Mouse (Mus musculus) induced T-regulatory cell, adult 2 months (primary cell): ENCODE results near the gene Atp1b2.
"Not testable (repeated sequence)": the region's sequence is repeated elsewhere in the genome, so short reads cannot be mapped to it uniquely, and the experiment has no call there.

Experiments
- DNase-seq: peaks from one replicate; pipeline ENCODE4 v3.0.0-alpha.2; 2012; ENCODE audit warnings: low read depth

The Atp1b2 gene

DNA sequence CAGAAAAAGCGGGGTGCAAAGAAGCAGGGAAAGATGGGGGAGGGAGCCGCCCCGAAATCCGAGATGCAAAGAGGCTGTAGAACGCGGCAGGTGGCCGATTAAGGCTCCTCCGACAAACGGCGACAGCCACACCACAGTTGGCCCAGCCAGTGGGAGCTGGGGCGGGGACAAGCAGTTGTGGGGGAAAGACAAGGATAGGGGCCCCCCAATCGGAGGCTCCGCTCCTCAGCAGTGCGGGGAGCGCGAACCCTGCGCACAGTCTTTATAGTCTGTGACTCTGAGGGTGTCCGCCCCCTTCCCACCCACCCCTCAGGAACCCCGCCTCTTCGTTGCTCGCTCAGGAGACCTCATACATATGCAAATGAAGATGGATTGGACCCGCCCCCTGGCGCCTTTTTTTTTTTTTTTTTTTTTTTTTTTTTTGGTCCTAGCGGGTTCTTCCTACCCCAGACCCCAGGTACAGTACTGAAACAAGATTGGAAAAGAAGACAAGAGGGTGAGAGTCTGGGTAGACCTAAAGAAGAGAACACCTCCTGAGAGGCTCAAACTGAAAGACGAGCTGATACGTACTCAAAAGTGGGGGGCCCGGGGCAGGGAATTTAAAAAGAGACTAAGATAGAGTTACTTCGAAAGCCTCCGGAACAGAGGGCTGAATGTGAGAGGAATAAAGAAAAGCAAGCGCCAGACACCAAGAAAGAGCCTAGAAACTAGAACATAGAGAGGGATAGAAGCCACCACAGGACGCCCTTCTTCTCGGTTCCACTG, at the start of gene Atp1b2:
Gene Atp1b2 (minus strand): TSS at position 217 of the 765 bp plus-strand sequence.
- peak; percentile 88 for DNase-seq

DNA sequence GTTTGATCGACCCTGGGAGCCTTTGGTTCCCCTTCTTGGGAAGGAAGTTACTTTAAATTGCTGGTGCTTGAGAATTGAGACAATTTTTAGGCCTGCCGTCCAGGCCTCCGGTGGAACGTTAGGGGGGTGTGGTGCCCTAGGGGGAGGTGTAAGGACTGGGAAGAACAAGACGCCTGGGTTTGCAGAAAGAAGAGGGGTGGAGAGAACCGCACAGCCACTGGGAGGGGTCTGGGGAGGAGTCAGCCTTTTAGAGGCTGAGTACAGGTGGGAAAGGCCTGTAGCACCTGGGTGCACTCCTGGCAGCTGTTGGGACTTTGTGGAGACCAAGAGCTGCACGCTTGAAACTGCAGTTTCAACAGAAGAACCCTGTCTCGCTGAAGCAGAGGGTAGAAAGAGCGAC, 49.0 kb upstream of the Atp1b2 start:
- no peak for DNase-seq

DNA sequence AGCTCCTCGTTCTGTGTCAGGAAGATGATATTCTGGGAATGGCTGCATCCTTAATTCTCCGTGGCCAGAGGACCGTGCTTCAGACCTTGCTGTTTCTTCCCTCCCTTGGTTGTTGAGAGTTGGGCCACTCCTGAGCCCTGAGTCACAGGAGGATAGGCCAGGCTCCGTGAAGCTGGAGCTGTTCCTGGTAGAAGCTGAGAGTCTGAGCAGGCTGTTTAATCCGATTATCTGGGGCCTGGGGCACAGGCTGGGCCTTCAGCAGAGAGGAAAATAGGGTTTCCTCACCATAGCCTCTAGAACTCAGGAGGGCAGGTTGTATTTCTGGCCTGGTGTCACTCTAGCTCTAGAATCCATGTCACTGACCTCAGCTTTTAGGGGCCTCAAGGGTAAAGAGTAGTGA, 47.7 kb upstream of the Atp1b2 start:
- DNase-seq: no peak

DNA sequence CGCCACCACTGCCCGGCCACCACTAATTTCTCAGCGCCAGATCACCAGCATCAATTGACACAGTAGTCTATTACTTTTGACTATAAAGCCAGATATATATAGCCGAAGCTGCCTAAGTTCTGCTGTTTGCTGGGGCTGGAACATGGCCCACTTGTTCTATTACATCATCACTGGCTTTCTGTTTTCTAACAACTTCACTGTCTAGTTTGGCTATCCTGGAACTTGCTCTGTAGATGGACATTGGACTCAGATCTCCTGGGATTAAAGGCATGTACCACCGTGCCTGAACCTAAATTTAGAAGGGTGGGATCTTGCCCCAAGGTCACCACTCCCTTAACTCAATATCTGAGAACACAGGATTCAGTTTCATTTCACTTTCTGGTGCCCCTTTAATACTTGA, 40.1 kb upstream of the Atp1b2 start:
- DNase-seq: no peak

DNA sequence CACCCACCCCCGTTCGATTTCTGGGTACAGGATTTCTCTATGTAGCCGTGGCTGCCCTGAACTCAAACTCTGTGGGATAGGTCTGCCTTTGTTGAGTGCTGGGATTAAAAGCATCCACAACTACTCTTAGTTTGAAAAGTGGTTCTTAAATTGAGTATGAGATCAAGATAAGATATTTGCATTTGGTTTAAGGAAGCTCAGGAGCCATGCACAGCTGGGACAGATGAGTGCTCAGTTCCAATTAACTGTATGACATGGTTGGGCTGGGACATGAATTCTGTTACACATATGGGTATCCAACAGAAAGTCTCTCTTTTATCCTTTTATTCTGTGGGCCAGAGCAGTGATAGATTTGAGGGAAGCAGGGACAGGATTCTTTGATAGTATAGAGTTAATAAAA, 29.7 kb upstream of the Atp1b2 start:
- DNase-seq: no peak

DNA sequence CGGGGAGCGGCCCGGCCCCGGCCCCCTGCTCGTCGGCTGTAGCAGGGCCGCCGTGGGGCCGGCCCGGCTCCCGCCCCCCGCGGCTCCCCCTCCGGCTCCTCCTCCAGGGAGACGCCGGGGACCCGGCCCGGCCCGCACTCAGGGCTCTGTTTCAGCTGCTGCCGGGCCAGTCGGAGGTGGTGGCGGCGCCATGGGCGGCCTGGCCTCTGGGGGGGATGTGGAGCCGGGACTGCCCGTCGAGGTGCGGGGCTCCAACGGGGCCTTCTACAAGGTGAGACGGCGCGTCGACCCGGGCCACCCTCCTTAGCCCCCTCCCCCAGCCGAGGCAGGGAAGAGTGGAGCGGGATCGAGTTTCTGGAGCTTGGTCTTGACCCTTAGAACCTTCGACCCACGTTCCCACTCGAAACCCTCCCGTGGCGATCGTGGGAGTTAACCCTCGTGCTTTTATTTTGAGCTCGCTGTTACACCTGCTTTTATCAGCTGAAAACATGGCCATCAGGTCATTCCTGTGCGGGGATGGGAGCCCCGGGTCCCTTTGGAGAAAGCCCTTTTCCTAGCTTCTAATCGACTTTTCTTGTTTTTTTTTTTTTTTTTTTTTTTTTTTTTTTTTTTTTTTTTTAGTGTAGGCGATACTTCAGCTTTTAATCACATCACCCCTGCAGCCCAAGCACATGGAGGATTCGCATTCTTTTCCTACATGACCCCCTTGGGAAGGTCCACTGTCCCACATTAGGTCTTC, 27.6 kb upstream of the Atp1b2 start:
- DNase-seq: peak; percentile 45

DNA sequence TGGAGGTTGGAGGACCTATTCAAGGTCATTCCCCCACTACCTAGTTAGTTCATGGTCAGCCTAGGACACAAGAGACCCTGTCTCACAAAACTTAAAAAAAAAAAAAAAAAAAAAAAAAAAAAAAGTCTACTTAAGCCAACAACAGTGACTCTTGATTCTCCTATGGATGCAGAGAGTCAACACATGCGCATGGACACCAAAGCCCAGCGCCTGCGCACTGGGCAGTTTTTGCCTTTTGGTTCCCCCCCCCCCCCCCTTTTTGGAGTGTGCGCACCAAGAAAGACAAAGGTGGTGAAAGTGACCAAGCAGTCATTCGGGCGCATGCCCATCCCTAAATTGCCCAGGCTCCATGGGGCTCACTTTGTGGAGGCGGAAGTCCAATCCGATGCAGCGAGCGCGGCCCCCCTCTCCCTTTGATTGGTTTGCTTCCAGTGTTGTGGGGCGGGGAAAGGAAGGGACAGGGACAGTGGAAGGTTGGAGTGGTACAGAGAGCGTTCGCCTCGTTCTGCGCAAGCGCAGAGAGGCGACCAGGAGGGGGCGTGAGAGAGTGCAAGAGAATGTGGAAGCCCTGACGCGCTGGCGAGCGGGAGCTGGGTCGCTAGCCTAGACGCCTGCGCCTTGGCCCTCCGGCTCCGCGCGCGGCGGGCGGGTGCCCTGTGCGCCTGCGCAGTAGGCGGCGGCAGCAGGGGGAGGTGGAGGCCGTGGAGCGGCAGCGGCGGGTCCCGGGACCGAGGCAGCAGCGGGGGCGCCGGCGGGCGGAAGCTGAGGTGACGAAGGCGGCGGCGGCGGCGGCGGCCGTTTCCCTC, 26.7 kb upstream of the Atp1b2 start, which contains the start of gene Fxr2:
Gene Fxr2 (plus strand): TSS at position 707 of the 806 bp plus-strand sequence.
- peak; percentile 100 for DNase-seq

DNA sequence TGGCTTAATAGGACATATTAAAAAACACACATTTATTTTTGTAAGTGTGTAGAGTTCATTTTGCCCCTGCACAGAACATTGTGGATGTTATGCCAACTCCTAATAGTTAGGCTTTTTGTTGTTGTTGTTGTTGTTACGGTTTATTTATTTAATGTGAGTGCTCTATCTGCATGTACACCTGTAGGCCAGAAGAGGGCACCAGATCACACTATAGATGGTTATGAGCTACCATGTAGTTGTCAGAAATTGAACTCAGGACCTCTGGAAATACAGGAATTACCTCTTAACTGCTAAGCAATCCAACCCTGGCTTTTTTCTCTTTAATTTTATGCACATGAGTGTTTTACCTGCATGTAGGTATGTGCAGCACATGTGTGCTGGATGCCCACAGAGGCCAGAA, 24.1 kb upstream of the Atp1b2 start:
- DNase-seq: peak; percentile 80

DNA sequence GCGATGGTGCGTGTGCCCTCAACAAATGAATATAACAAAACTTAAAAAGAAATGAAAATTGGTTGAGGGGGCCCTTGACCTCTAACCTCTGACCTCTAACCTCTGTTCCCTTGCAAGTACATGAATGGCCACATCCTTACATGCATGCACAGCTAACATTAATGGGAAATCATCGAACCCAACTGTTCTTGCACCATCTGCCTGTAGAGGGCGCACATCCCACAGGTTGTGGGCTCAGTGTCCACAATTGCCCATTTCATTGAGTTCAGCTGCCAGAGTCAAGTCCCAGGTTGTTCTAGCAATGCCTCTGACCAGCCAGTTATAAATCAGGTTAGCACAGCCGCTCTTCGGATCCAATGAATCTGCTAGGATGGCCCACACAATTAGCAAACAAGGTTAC, 22.5 kb upstream of the Atp1b2 start:
- peak; percentile 90 for DNase-seq

DNA sequence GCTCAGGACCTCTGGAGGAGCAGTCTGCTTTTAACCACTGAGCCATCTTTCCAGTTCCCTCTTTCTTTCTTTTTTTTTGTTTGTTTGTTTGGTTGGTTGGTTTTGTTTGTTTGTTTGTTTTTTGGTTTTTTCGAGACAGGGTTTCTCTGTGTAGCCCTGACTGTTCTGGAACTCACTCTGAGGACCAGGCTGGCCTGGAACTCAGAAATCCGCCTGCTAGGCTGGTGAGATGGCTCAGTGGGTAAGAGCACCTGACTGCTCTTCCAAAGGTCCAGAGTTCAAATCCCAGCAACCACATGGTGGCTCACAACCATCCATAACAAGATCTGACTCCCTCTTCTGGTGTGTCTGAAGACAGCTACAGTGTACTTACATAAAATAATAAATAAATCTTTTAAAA, 18.6 kb upstream of the Atp1b2 start:
- not testable (repeated sequence) for DNase-seq

DNA sequence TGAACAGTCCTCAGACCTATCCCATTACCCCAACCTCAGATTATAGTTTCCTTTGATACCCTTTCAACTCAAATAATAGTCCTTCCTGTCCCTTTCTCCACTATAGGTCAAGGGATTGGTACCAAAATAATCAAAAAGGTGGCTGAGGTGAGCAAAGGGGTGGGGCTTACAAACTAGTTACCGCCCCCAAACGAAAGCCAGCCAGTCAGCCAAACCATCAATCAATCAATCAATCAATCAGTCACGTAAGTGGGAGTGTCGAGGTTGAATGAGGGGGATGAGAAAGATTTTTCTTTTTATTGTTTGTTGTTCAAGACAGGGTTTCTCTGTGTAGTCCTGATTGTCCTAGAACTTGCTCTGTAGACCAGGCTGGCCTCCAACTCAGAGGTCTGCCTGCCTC, 17.3 kb upstream of the Atp1b2 start:
- DNase-seq: no peak

DNA sequence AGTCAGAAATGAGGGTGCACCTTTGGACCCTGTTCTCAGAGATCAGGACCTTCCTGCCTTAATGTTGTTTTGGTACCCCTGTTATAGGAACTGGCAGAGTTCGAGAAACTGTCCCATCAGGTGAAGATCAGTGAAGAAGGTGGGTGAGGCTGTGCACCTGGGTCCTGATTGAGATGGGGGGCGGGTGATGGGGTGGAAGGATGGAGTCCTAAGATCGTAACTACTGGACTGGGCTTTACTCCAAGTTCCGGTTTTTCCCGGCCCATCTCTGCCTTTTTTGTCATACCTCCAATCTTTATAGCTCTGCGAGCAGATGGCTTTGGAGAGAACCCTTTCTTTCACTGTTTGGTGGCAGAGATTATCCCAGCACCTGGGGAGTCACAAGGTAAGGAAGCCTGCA, 16.7 kb upstream of the Atp1b2 start:
- DNase-seq: no peak

DNA sequence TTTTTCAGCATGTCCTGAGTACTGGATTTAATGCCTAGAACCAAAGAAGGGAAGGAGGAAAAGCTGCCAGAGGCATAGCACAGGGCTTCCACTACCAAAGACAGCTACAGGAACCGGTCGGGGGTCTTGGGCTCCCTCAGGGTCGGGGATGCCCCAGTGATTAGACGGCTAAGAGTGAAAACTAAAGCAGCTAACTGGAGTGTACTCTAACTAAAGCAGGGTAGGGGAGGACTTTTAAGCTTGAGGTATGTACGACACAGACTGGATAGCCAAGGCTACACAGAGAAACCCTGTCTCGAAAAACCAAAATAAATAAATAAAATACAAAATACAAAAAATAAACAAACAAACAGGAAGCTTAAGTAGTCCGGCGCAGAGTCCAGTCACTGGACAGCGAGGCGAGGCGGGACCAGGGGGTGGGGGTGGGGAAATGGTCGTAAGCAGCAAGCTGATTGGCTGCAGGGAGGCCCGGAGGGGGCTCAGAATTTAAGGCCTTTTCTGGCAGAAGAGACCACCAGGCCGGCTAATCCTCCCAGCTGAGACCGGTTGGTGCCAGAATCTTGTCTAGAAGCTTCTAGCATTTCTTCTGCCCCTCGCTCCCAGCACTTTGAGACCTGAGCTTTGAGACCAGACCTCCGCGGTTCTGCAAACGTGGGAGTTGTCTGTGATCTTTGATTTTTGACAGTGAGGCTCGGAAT, 16.0 kb upstream of the Atp1b2 start, which contains the start of gene Sat2:
Gene Sat2 (plus strand): TSS at position 454 of the 698 bp plus-strand sequence.
- no peak for DNase-seq

DNA sequence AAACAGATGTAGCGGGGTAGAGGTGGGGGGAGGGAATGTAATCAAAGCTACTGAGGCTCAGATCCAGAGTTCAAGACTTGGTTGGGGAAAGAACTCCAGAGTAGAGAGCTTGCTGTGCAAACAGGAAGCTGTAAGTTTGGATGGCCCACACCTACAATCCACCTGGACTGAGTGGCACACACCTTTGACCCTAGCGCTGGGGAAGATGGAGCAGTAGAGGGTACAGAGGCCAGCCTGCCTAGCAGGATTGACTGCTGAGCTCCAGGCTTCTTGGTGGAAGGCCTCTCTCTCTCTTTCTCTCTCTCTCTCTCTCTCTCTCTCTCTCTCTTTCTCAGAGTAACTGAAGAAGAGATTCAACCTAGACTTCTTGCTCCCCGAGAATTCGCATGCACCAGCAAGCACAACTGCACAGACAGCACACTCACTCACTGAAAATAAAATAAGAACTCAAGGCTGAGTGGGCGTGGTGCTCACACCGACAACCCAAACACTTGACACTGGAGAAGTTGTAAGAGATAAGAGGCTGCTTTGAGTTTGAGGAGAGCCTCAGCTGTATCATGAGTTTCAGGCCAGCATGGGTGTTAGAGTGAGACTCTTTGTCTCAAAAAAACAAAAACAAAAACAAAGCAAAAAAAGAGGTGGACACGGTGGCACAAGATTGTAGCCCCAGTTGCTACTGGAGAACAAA, 14.8 kb upstream of the Atp1b2 start:
- no peak for DNase-seq

DNA sequence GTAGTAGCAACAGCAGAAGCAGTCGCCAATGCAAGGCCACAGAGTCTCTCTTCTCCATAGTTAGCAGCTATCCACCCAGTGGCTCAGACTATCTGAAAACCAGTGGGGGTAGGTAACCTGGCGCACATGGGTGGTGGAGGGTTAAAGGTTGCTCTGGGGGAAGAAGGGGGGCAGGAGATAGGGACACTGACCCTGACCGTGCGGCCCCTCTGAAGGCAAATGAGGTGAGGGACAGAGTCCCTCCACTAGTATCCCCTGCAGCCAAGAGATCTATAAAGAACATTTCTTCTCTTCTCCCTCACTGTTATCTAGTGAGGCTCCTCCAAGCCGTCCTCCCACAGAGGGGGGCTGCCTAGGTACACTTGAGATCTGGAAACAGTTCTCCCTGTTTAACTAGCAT, 12.1 kb upstream of the Atp1b2 start, which contains the start of gene Shbg:
Gene Shbg (minus strand): TSS at position 101 of the 400 bp plus-strand sequence.
- no peak for DNase-seq

DNA sequence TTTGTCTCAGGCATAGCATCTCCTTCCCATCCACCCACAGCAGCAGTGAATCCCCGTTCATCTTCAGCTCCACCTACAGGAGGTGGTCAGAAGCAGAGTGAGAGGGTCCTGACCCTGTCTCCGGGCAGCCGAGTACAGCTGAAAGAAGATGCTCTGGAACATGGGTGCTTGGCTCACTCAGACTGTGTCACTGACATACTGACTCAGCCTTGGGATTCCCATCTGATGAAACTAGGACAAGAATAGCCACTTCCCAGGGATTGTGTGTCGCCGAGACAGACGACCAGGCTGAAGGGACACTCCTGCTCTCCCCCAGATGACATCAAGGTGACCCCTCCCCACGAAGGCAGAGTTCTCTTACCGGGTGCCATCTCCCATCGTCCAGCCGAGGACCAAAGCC, 11.0 kb upstream of the Atp1b2 start:
- DNase-seq: no peak

DNA sequence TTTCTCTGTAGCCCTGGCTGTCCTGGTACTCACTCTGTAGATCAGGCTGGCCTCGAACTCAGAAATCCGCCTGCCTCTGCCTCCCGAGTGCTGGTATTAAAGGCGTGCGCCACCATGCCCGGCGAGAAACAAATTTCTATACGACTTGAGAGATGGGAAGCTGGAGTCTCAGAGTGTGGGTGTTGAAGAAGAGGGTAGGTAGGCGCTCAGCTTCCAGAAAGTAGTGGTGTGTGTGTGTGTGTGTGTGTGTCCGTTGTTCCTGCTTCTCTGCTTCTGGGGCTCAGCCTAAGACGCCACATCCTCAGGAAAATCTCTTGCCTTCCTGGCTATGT, 8.5 kb upstream of the Atp1b2 start:
- not testable (repeated sequence) for DNase-seq

DNA sequence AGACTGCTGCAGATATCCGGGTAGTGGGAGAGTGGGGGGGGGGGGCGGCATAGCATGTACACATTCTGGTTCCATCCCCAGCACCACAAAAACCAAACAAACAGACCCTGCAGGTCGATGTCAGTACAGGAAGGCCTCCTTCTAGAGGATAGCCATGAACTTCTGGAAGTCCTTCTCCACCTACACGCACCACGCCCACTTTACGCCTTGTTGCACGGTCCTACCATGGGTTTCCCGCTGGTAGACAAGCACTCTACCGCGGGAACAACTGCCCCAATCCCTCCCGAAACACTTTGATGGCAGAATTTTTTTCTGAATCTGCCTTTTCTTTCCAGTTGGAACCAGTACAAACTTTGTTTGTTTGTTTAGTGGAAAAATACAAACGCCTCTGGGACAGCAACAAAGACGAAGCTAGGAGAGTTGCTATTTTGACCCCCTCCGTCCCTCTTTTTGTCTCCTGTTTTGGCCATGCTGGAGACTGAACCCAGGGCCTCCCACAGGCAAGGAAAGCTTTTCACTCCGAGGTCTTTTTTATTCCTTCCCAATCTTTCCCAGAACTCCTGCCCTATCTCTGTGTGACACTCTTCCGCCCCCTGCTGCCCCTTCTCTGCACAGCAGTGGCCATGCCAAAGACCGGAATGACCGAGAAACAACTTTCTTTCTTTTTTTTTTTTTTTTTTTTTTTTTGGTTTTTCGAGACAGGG, 8.0 kb upstream of the Atp1b2 start:
- DNase-seq: peak; percentile 62

DNA sequence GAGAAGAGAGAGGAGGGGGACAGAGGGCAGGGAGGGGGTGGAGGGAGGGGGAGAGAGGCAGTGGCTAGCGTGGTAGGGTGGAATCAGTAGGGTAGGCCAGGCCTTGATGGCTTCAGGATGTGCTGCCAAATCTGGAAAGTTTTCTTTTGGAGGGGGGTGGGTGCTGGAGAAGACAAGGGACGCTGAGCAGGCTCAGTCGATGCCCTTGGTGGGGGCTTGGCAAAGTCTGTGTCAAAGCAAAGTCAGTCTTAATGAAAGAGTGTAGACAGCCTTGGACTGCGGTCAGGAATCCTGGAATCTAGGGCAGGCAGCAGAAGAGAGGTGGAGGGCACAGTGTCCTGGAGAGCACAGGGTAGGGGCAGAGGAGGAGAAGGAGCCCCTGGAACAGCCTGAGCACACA, 5.2 kb upstream of the Atp1b2 start:
- no peak for DNase-seq

DNA sequence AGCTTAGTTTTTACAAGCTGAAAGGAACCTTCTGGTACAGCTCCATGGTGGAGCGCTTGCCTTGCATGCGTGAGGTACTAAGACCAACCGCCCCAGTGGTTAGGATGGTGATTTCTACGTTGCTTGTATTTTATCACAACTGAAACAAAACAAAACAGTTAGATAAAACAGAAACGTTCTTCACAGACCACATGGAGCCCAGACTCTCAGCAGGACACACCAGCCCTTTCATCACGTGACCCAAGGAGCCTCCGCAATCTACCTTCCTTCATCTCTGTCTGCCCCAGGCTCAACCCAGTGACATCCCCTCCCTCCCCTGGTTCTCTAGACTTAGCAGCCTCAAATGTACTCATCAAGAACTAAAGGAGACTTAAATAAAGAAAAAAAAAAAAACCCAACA, 3.7 kb upstream of the Atp1b2 start:
- DNase-seq: no peak

DNA sequence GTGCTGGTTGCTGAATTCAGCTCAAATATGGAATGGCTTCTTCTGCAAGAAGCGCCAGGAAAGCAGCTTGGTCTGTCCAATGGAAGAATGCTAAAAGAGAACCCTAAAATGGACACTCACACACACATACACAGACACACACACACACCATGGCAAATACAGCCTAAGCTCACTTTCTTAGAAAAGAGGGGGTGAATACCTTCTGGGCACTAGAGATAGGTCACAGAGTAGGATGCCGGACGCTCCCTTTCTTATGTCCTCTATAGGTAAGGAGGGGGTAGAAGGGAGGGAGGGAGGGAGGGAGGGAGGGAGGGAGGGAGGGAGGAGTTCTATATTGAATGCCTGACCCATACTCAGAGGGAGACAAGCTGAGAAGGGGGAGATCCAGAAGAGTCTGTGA, 2.8 kb upstream of the Atp1b2 start:
- no peak for DNase-seq
